Mouse (Mus musculus): ENCODE data around the gene Lgals3bp.

DNA sequence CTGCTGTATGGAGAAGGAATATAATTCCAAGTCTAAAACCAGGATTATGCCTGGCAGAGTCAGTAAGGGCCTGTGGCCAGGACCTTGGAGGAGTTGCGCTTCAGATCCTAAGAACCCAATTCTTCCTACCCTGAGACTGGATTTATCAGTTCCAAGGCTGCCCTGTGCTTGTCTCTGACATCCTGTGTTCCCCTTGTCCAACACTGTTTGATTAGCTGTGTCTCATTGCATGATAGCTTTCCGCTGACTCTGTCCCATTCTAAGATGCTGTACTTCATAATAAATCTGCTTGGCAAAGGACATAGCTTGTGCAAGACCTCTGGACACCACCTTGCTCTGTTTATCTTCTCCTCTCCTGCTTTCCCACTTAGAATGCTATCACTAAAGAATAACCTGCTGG lies 54.5 kb downstream of the Lgals3bp start:
- TF ChIP-seq CTCF (IDR thresholded peaks at IDR 0.05) (no peak), EP300 (IDR thresholded peaks at IDR 0.05) (no peak)

Data from lung, postnatal 0 days (tissue).